Mouse (Mus musculus): ENCODE results near the gene Pcnx2.

GRCm38 (mm10) chr8:125920281-125920680 is 22.2 kb upstream of the Pcnx2 start:
- TF ChIP-seq CTCF (IDR thresholded peaks at IDR 0.05) (no peak), EP300 (IDR thresholded peaks at IDR 0.05; ENCODE audit: insufficient read depth, low read depth, low read length) (no peak)

All from heart, adult 2 months (tissue).